Mouse (Mus musculus): ENCODE results near the gene Pet100. TPM values are rescaled to one million over a fixed set of nuclear protein-coding genes. Genes with fewer than 3 reads are reported as not detected.

The Pet100 gene
- polyA plus RNA-seq, 1 experiment = 3.3 TPM

DNA sequence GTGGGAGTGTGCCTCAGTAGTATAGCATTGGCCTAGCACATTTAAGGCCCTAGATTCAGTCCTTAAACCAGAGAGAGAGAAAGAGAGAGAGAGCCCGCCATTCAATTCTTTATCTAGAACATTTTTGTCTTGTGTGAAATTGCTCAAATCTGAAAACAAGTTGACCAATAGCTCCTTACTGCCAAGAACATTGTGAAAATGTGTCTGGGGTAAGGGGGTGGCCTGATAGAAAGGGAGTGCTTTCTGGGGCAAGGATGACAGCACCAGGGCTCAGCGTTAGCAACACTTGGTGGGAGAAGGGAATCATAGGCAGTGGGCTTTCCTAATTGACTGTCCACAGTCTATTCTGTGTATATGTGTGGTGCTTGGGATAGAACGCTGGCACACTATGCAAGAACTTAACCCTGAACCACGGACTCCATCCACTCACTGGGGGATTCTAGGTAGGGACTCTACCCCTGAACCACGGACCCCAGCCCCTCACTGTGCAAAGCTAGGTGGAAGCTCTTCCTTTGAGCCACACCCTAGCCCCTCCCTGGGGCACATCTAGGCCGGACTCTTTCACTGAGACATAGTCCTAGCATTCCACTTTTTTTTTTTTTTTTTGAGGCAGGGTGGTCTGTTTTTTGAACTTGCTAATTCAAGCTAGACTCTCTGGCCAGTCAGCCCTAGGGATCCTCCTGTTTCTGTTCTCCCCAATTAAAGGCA, 25.6 kb downstream of the Pet100 start:
- Histone ChIP-seq H3K4me1 (ENCODE audit: control insufficient read depth, insufficient read depth, insufficient read length) (no peaks in the 10 kb centered on the region), H3K4me3 (ENCODE audit: extremely low read depth, insufficient read depth, insufficient read length) (no peak overlapping the region), H3K27me3 (ENCODE audit: control insufficient read depth, insufficient read depth, low read length) (no peaks in the 10 kb centered on the region), H3K36me3 (ENCODE audit: control insufficient read depth, insufficient read depth, low read length) (peaks cover 7% of the 10 kb centered on the region), H3K27ac (ENCODE audit: insufficient read depth, low read length) (no peak overlapping the region)
- TF ChIP-seq POLR2A (IDR thresholded peaks at IDR 0.05; ENCODE audit: low read depth, low read length) (no peak), CTCF (IDR thresholded peaks at IDR 0.05; ENCODE audit: extremely low read depth, insufficient read depth, insufficient read length, insufficient replicate concordance) (no peak)
- no peak for DNase-seq (ENCODE audit: low read depth in 1 of 2, low spot score in 2 of 2)
- whole genome bisulfite sequencing = 93% methylated on average over 6 of the region's 6 CpGs

DNA sequence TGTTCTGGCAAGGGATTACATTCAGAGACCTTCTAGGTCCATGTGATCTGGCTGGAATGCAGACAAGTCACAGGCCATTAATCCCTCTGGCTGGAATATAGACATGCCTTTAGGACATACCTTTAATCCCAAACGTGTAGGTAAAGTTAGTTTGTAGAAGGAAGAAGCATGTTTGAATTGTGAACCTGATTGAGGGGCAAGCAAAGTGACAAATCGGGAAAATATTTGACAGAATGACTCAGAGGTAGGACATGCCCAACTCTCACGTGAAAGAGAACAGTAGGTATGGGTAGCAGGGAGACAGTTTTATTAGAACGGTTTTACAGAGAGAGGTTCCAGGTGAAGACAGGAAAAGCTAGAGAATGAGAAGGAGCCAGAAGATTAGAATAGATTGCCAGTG, 26.2 kb downstream of the Pet100 start:
- no peak overlapping the region for H3K4me3 ChIP-seq (ENCODE audit: extremely low read depth, insufficient read depth, insufficient read length)
- H3K27me3 ChIP-seq (ENCODE audit: control insufficient read depth, insufficient read depth, low read length) = no peaks in the 10 kb centered on the region
- H3K4me1 ChIP-seq (ENCODE audit: control insufficient read depth, insufficient read depth, insufficient read length) = no peaks in the 10 kb centered on the region
- no peak overlapping the region for H3K27ac ChIP-seq (ENCODE audit: insufficient read depth, low read length)
- H3K36me3 ChIP-seq (ENCODE audit: control insufficient read depth, insufficient read depth, low read length) = peaks cover 2% of the 10 kb centered on the region
- WGBS = 82% methylated on average over 4 of the region's 4 CpGs
- TF ChIP-seq CTCF (IDR thresholded peaks at IDR 0.05; ENCODE audit: extremely low read depth, insufficient read depth, insufficient read length, insufficient replicate concordance) (no peak), POLR2A (IDR thresholded peaks at IDR 0.05; ENCODE audit: low read depth, low read length) (no peak)
- no peak for DNase-seq (ENCODE audit: low read depth in 1 of 2, low spot score in 2 of 2)

DNA sequence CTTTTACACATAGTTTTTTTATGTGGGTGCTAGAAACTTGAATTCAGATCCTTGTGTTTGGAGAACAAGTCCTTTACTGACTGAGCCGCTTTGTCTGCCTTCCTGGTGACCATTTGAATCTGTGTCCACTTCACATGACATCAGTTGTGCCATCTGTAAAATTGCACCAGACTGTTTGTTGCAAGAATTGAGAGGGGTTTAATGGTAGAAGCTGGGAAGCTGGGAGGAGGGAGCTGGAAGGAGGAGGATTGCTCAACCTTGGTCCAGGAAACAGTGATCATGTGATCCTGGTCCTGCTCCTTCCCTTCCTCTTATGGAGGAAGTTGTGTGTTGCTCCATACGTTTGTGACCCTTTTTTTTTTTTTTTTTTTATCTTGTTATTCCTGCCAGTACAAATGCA, 26.9 kb downstream of the Pet100 start:
- H3K27me3 ChIP-seq (ENCODE audit: control insufficient read depth, insufficient read depth, low read length) = no peaks in the 10 kb centered on the region
- no peaks in the 10 kb centered on the region for H3K36me3 ChIP-seq (ENCODE audit: control insufficient read depth, insufficient read depth, low read length)
- TF ChIP-seq POLR2A (IDR thresholded peaks at IDR 0.05; ENCODE audit: low read depth, low read length) = no peak
- no peak for TF ChIP-seq CTCF (IDR thresholded peaks at IDR 0.05; ENCODE audit: extremely low read depth, insufficient read depth, insufficient read length, insufficient replicate concordance)
- no peak overlapping the region for H3K4me3 ChIP-seq (ENCODE audit: extremely low read depth, insufficient read depth, insufficient read length)
- WGBS = 64% methylated on average over 2 of the region's 2 CpGs
- DNase-seq (ENCODE audit: low read depth in 1 of 2, low spot score in 2 of 2) = no peak
- H3K27ac ChIP-seq (ENCODE audit: insufficient read depth, low read length) = no peak overlapping the region
- H3K4me1 ChIP-seq (ENCODE audit: control insufficient read depth, insufficient read depth, insufficient read length) = no peaks in the 10 kb centered on the region

DNA sequence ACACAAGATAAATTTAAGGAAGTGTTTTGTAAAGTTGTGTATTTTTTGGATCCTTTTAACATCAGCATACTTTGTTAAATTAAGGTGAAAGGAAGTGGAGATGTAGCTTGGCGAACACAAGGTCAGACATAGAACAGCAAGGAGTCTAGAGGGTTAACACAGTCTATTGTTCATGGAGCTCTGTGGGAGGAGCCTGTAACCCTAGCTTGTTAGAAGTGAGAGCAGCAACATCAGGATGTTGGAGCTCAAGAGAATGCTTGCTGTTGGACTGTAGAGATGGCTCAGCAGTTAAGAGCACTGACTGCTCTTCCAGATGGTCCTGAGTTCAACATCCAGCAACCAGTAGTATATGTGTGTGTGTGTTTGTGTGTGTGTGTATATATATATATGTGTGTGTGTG, 27.6 kb downstream of the Pet100 start:
- Histone ChIP-seq H3K36me3 (ENCODE audit: control insufficient read depth, insufficient read depth, low read length) (no peaks in the 10 kb centered on the region), H3K4me3 (ENCODE audit: extremely low read depth, insufficient read depth, insufficient read length) (no peak overlapping the region), H3K27ac (ENCODE audit: insufficient read depth, low read length) (no peak overlapping the region), H3K27me3 (ENCODE audit: control insufficient read depth, insufficient read depth, low read length) (no peaks in the 10 kb centered on the region), H3K4me1 (ENCODE audit: control insufficient read depth, insufficient read depth, insufficient read length) (no peaks in the 10 kb centered on the region)
- TF ChIP-seq CTCF (IDR thresholded peaks at IDR 0.05; ENCODE audit: extremely low read depth, insufficient read depth, insufficient read length, insufficient replicate concordance) = no peak
- TF ChIP-seq POLR2A (IDR thresholded peaks at IDR 0.05; ENCODE audit: low read depth, low read length) = no peak
- WGBS = 70% methylated on average over 1 of the region's 1 CpGs
- no peak for DNase-seq (ENCODE audit: low read depth in 1 of 2, low spot score in 2 of 2)

DNA sequence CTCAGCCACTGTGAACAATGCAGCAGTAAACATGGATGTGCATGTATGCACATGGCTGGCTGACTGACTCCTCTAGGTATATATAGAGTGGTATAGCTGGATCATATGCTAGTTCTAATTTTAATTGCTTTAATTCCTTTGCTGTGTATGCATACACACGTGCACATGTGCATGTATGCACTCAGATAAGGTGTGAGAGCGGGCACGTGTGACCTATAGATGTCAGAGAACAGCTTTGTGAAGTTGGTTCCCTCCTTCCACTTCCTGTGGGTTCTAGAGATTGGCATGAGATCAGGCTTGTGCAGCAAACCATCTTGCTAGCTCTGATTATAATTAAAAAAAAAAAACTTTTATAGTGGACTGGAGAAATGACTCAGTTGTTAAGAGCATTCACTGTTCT, 31.5 kb downstream of the Pet100 start:
- DNase-seq (ENCODE audit: low read depth in 1 of 2, low spot score in 2 of 2) = no peak
- no peaks in the 10 kb centered on the region for H3K27me3 ChIP-seq (ENCODE audit: control insufficient read depth, insufficient read depth, low read length)
- H3K36me3 ChIP-seq (ENCODE audit: control insufficient read depth, insufficient read depth, low read length) = no peaks in the 10 kb centered on the region
- H3K27ac ChIP-seq (ENCODE audit: insufficient read depth, low read length) = no peak overlapping the region
- no peak for TF ChIP-seq CTCF (IDR thresholded peaks at IDR 0.05; ENCODE audit: extremely low read depth, insufficient read depth, insufficient read length, insufficient replicate concordance)
- H3K4me3 ChIP-seq (ENCODE audit: extremely low read depth, insufficient read depth, insufficient read length) = no peak overlapping the region
- no peaks in the 10 kb centered on the region for H3K4me1 ChIP-seq (ENCODE audit: control insufficient read depth, insufficient read depth, insufficient read length)
- 32% methylated on average over 3 of the region's 3 CpGs for WGBS

DNA sequence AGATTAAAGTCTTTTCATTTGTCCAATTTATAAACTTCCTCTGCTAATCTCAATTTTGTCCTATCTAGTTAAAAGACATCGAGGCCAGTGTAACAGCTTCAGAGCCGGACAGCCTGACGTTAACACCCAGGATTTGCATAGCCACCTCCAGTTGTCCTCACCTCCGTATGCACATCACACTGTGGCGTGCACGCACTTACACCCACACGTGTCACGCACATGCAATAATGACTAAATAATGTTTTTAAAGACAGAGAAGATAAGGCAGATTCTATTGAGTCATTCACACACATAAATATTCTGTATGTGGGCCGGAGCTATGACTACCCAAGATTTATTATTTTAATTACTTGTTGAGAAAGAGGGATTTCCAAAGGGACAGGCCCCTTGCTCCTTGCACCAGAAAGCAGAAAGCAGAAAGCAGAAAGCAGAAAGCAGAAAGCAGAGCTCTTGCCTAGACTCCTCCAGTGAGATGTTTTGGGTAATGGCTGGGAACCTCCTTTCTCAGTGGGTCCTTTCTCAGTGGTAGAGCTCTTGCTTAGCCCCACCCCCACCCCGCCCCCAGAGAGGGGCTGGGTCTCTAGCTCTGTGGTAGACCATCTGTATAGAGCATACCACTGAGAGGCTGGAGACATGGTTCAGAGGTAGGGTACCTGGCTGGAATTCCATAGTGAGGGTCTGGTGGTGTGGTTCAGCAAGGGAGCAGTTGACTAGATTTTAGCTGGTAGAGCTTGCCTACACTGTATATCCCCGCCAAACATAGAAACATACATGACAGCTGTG, 33.6 kb downstream of the Pet100 start:
- H3K27me3 ChIP-seq (ENCODE audit: control insufficient read depth, insufficient read depth, low read length) = no peaks in the 10 kb centered on the region
- no peaks in the 10 kb centered on the region; the same call in none of the 2 replicates for H3K4me1 ChIP-seq (ENCODE audit: control insufficient read depth, insufficient read depth, insufficient read length)
- no peaks in the 10 kb centered on the region for H3K36me3 ChIP-seq (ENCODE audit: control insufficient read depth, insufficient read depth, low read length)
- H3K4me3 ChIP-seq (ENCODE audit: extremely low read depth, insufficient read depth, insufficient read length) = no peak overlapping the region
- TF ChIP-seq POLR2A (IDR thresholded peaks at IDR 0.05; ENCODE audit: low read depth, low read length) (no peak), CTCF (IDR thresholded peaks at IDR 0.05; ENCODE audit: extremely low read depth, insufficient read depth, insufficient read length, insufficient replicate concordance) (no peak)
- 86% methylated on average over 11 of the region's 11 CpGs for WGBS
- no peak overlapping the region for H3K27ac ChIP-seq (ENCODE audit: insufficient read depth, low read length)
- no peak for DNase-seq (ENCODE audit: low read depth in 1 of 2, low spot score in 2 of 2)

DNA sequence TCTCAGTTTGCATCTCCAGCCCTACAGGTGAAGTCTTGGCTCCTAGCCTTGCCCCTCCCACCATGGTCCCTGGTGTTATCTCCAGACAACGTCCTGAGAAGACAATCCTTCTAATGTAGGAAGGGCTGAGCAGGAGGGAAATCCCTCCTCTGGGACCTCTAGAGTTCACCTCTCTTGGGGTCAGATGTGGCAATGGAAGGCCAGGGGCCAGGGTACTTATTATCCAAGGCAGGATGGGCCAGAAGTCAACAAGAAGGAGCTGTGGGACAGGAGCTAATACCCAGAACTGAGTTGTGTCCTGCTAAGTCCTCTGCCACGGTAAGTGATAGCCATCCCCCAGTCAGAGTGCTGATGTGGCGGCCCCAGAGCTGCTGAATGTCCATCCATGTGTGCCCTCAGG, 34.2 kb downstream of the Pet100 start, which contains the start of gene Retn:
TSS of gene Retn (plus strand) at position 245 of the 400 bp plus-strand sequence.
- DNase-seq (ENCODE audit: low read depth in 1 of 2, low spot score in 2 of 2) = no peak
- no peak within 1 kb of the TSS for H3K4me3 ChIP-seq (ENCODE audit: extremely low read depth, insufficient read depth, insufficient read length)
- WGBS = 82% methylated on average over 3 of the region's 3 CpGs
- no peaks in the 10 kb centered on the region for H3K27me3 ChIP-seq (ENCODE audit: control insufficient read depth, insufficient read depth, low read length)
- no peak for TF ChIP-seq POLR2A (IDR thresholded peaks at IDR 0.05; ENCODE audit: low read depth, low read length)
- TF ChIP-seq CTCF (IDR thresholded peaks at IDR 0.05; ENCODE audit: extremely low read depth, insufficient read depth, insufficient read length, insufficient replicate concordance) = no peak
- no peaks in the 10 kb centered on the region for H3K36me3 ChIP-seq (ENCODE audit: control insufficient read depth, insufficient read depth, low read length)
- H3K27ac ChIP-seq (ENCODE audit: insufficient read depth, low read length) = no peak within 1 kb of the TSS
- peaks cover under 1% of the 10 kb centered on the region for H3K4me1 ChIP-seq (ENCODE audit: control insufficient read depth, insufficient read depth, insufficient read length)
